Mouse (Mus musculus) MEL (cell line): ENCODE data around the gene 4930467E23Rik. TPM values are rescaled to one million over a fixed set of nuclear protein-coding genes. Genes with fewer than 3 reads are reported as not detected.
A peak's percentile ranks its signal among the peaks of the same experiment; 100 is the strongest.
"Not testable (repeated sequence)": the region's sequence is repeated elsewhere in the genome, so short reads cannot be mapped to it uniquely, and the experiment has no call there.

ENCODE experiments used
- DNase-seq: peaks from one replicate; pipeline ENCODE4 v3.0.0; 2011; ENCODE audit warnings: low read depth, low spot score
- H3K27ac ChIP-seq: 2 replicates; pipeline ENCODE4 v1.5.1; 2012; ENCODE audit warnings: low read depth, mild to moderate bottlenecking, control low read depth, low read length, moderate library complexity; ENCODE audit not compliant: control insufficient read depth
- H3K27me3 ChIP-seq, 2 experiments: fragments of 150-350 bp in 1 of 2; sonication (generic) in 1 of 2; 2 replicates each; pipeline ENCODE4 v1.6.1; 2012; ENCODE audit warnings: low read length in 2 of 2, mild to moderate bottlenecking in 2 of 2, improper control_type of control experiment in 1 of 2, moderate library complexity in 1 of 2; ENCODE audit not compliant: insufficient read depth in 2 of 2, control insufficient read depth in 1 of 2
- H3K36me3 ChIP-seq, 2 experiments: 2 replicates each; pipeline ENCODE4 v1.6.1; 2012 to 2014; ENCODE audit warnings: low read length in 2 of 2, improper control_type of control experiment in 1 of 2, inconsistent platforms in 1 of 2, mild to moderate bottlenecking in 1 of 2; ENCODE audit not compliant: insufficient read depth in 2 of 2, control insufficient read depth in 1 of 2
- H3K4me1 ChIP-seq, 2 experiments: fragments of 150-350 bp in 1 of 2; sonication (generic) in 1 of 2; 2 replicates each; pipeline ENCODE4 v1.6.1; 2012; ENCODE audit warnings: low read length in 2 of 2, improper control_type of control experiment in 1 of 2, mild to moderate bottlenecking in 1 of 2; ENCODE audit not compliant: insufficient read depth in 2 of 2, control insufficient read depth in 1 of 2
- H3K4me3 ChIP-seq, 2 experiments: fragments of 150-350 bp in 1 of 2; sonication (generic) in 1 of 2; 2 replicates each; pipeline ENCODE4 v1.5.1; 2012; ENCODE audit warnings: low read depth in 2 of 2, low read length in 2 of 2, mild to moderate bottlenecking in 2 of 2, moderate library complexity in 2 of 2, control low read depth in 1 of 2, improper control_type of control experiment in 1 of 2; ENCODE audit not compliant: control insufficient read depth in 1 of 2, insufficient read depth in 1 of 2
- H3K79me2 ChIP-seq: 2 replicates; pipeline ENCODE4 v1.6.1; 2012; ENCODE audit warnings: mild to moderate bottlenecking, low read length, moderate library complexity; ENCODE audit not compliant: control insufficient read depth, poor library complexity, insufficient read depth
- H3K9ac ChIP-seq: 2 replicates; pipeline ENCODE4 v1.6.1; 2012; ENCODE audit warnings: low read depth, mild to moderate bottlenecking, control low read depth, low read length, moderate library complexity; ENCODE audit not compliant: control insufficient read depth, poor library complexity, severe bottlenecking
- H3K9me3 ChIP-seq: fragments of 150-350 bp; sonication (generic); replicated peaks from 2 replicates; pipeline ENCODE4 v1.6.1; 2012; ENCODE audit warnings: mild to moderate bottlenecking, low read length, improper control_type of control experiment, moderate library complexity; ENCODE audit not compliant: insufficient read depth
- polyA plus RNA-seq, 2 experiments: library from polyadenylated mRNA; stranded (reverse) in 1 of 2; unstranded in 1 of 2; fragments of >175 nt in 1 of 2; fragments of >200 nt in 1 of 2; gene quantifications; 2 replicates each; pipeline versions ENCODE4 v1.2.1 to v1.2.4; 2012; ENCODE audit warnings: low replicate concordance in 2 of 2, low read depth in 1 of 2; ENCODE audit not compliant: insufficient read length in 2 of 2, insufficient read depth in 1 of 2, missing spikeins in 1 of 2
- total RNA-seq: library from RNA; depleted of rRNA; stranded (reverse); fragments of 300-350 nt; gene quantifications from 2 replicates; pipeline ENCODE4 v1.2.3, GENCODE M21; 2012

The 4930467E23Rik gene
- total and polyA plus RNA-seq, 3 experiments = not detected

DNA sequence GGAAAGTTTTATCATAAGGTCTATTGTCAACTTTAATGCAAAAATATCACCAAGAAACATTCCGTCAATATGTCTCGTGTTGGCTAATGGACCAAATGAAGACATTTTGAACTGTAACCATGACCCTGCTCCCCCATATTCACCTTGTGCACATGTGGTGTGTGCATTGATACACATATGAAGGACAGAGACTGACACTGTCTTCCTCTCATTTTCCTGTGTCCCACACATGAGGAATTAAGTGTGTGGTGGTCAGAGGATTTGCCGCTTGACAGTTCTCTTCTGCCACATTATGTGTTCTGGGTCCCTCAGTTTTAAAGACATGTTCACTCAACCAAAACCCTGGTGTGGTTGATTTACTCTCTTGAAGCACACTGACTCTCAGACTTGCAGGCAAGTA, 11.5 kb upstream of the 4930467E23Rik start:
- not testable (repeated sequence) for H3K9ac ChIP-seq, H3K27me3 ChIP-seq, H3K79me2 ChIP-seq, DNase-seq, H3K27ac ChIP-seq, H3K4me1 ChIP-seq, H3K36me3 ChIP-seq, H3K4me3 ChIP-seq, H3K9me3 ChIP-seq

DNA sequence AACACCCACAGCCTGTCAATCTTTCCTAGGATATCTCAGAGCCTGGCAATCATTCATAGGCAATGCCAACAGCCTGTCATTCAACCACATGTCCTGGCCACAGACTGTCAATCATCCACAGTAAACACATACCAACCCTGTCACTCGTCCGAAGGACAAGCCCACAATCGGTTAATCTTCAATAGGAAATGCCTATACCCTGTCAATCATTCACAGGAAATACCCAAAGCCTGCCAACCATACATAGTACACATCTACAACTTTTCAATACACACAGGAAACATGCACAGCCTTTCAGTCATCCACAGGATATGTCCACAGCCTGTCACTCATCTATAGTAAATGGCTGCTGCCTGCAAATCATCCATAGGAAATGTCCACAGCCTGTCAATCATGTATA, 9.9 kb upstream of the 4930467E23Rik start:
- H3K9me3 ChIP-seq, DNase-seq, H3K4me3 ChIP-seq, H3K36me3 ChIP-seq, H3K79me2 ChIP-seq, H3K4me1 ChIP-seq, H3K9ac ChIP-seq, H3K27me3 ChIP-seq, H3K27ac ChIP-seq: not testable (repeated sequence)

DNA sequence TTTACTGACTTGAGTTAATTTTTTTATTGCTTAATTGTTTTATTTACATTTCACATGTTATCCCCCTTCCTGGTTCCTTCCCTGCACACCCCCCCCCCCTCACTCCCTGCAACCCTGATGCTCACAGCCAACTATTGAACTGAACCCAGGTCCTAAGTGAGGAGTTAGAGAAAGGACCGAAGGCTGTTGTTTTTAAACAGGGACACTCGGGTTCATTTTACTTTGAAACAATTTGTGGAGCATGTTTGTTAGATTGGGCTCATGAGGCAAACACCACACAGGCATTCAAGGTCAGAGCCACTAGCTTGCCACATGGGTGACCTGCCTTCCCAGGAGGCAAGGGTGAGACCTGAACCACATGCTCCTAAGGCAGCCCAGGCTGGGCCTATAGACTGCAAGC, 4.5 kb upstream of the 4930467E23Rik start:
- H3K36me3 ChIP-seq, H3K79me2 ChIP-seq, H3K4me1 ChIP-seq, H3K27ac ChIP-seq, H3K9ac ChIP-seq, DNase-seq, H3K4me3 ChIP-seq, H3K27me3 ChIP-seq, H3K9me3 ChIP-seq: not testable (repeated sequence)

DNA sequence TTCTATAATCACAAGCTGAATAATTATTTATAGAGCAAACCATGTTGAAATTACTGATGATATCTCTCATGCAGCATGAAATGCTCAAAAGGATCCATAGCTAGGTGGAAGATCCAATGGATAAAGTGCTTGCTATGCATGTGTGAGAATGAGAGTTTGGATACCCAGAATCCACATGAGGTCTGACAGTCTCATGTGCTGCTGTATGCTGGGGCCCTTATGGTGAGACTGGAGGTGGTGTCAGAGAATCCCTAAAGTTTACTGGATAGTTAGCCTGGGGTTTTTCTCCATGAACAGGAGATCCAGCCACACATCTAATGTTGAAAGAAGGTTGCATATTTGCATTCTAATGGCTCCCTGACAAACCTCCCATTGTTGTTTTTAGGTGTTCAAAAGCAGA, 22.4 kb downstream of the 4930467E23Rik start:
- not testable (repeated sequence) for H3K79me2 ChIP-seq, H3K27ac ChIP-seq, DNase-seq, H3K9ac ChIP-seq, H3K36me3 ChIP-seq, H3K4me3 ChIP-seq, H3K27me3 ChIP-seq, H3K4me1 ChIP-seq, H3K9me3 ChIP-seq

DNA sequence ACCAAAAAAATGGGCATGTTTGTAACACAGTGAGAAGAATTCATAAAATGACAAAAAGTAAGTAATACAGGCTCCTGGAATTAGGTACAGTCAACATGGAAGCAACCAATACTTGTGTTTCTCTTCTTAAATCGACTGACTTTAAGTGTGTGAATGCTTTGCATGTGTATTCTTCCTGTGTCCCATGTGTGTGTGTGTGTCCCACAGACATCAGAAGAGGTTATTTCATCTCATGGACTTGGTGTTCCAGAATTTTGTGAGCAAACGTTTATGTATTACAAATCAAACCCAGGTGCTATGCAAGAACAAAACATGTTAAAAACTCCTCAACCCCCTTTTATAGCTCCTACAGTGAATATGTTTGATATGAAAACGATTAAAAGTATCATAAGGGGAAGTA, 24.8 kb downstream of the 4930467E23Rik start:
- not testable (repeated sequence) for H3K27me3 ChIP-seq
- DNase-seq = peak; percentile 2

DNA sequence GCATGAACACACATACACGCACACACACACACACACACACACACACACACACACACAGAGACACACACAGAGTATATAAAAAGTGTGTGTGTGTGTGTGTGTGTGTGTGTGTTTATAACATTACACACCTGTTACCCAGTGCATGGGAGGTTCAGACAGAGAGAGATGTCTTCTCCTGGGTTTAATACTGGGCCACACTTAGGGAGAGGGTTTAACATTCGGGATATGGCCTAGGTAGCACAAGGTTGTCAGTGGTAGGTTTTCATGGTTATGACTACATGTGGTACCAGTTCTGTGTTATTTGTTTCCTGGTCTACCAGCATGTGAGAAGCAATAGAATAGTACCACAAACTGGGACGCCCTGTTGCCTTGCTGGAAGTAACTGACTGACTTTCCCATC, 25.6 kb downstream of the 4930467E23Rik start:
- not testable (repeated sequence) for H3K27me3 ChIP-seq, H3K9me3 ChIP-seq, DNase-seq, H3K9ac ChIP-seq, H3K4me3 ChIP-seq, H3K79me2 ChIP-seq, H3K27ac ChIP-seq, H3K4me1 ChIP-seq, H3K36me3 ChIP-seq

More for the DNA sequence above, 24.8 kb downstream of the 4930467E23Rik start:
- H3K36me3 ChIP-seq, H3K4me3 ChIP-seq, H3K9me3 ChIP-seq, H3K9ac ChIP-seq, H3K4me1 ChIP-seq, H3K27ac ChIP-seq, H3K79me2 ChIP-seq: not testable (repeated sequence)

DNA sequence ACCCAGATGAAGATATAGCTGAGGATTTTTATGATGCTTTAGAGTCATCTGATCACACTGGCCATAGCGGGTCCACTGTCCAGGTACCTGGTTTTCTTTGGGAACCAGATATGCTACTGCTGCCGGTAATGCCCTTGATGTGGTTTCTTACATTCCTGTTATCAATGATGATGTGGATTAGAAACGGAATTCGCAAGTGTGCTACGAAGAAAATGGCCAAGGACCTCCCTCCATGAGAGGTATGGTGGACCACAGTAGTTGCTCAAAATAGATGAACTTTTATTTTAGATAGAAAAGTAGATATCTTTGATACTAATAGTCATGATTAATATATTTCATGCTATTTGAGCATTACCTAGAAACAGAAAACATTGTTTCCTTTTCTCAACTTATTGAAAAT, 32.3 kb downstream of the 4930467E23Rik start:
- not testable (repeated sequence) for H3K36me3 ChIP-seq, H3K4me1 ChIP-seq, H3K27me3 ChIP-seq, H3K9ac ChIP-seq, H3K4me3 ChIP-seq, H3K79me2 ChIP-seq, H3K9me3 ChIP-seq, DNase-seq, H3K27ac ChIP-seq
